Mouse (Mus musculus): ENCODE results near the gene Gpr171.
"Not testable (repeated sequence)": the region's sequence is repeated elsewhere in the genome, so short reads cannot be mapped to it uniquely, and the experiment has no call there.

The Gpr171 gene

GRCm38 (mm10) chr3:59121067-59121730 lies 19.6 kb upstream of the Gpr171 start:
- in situ Hi-C loops (cut with MboI, MseI): loop anchor here (5.0 to 25.0 kb wide), 3 partner anchors 51 to 1491 kb away; no protein-coding TSS in a partner anchor

- in situ Hi-C loops (cut with MboI, MseI): loop anchor here in 1 of 2 experiments (25.0 kb wide), 2 partner anchors 1298 to 1498 kb away; no protein-coding TSS in a partner anchor
Observed at GRCm38 (mm10) chr3:59113973-59114517, 12.4 kb upstream of the Gpr171 start.

GRCm38 (mm10) chr3:59113291-59113690 lies 11.7 kb upstream of the Gpr171 start:
- in situ Hi-C loops (cut with MboI, MseI): loop anchor here in 1 of 2 experiments (25.0 kb wide), 2 partner anchors 1299 to 1499 kb away; no protein-coding TSS in a partner anchor

GRCm38 (mm10) chr3:59111944-59112343 lies 10.3 kb upstream of the Gpr171 start:
- in situ Hi-C loops (cut with MboI, MseI): loop anchor here in 1 of 2 experiments (25.0 kb wide), 2 partner anchors 1300 to 1500 kb away; no protein-coding TSS in a partner anchor

- in situ Hi-C loops (cut with MboI, MseI): loop anchor here in 1 of 2 experiments (25.0 kb wide), 2 partner anchors 1302 to 1502 kb away; no protein-coding TSS in a partner anchor
Observed at GRCm38 (mm10) chr3:59109834-59110233, 8.2 kb upstream of the Gpr171 start.

- in situ Hi-C loops (cut with MboI, MseI): loop anchor here in 1 of 2 experiments (25.0 kb wide), 2 partner anchors 1305 to 1505 kb away; no protein-coding TSS in a partner anchor
Observed at GRCm38 (mm10) chr3:59107439-59107838, 5.8 kb upstream of the Gpr171 start.

GRCm38 (mm10) chr3:59104462-59104861 lies 2.8 kb upstream of the Gpr171 start:
- in situ Hi-C loops (cut with MboI, MseI): loop anchor here in 1 of 2 experiments (25.0 kb wide), 2 partner anchors 1308 to 1508 kb away; no protein-coding TSS in a partner anchor

GRCm38 (mm10) chr3:59102146-59102545 lies 525 bp upstream of the Gpr171 start:
- in situ Hi-C loops (cut with MboI, MseI): loop anchor here in 1 of 2 experiments (25.0 kb wide), 2 partner anchors 1310 to 1510 kb away; no protein-coding TSS in a partner anchor

GRCm38 (mm10) chr3:59098540-59098939 lies 3.1 kb downstream of the Gpr171 start:
- in situ Hi-C loops (cut with MboI, MseI): loop anchor here (25.0 kb wide), 3 partner anchors 1389 to 1489 kb away; no protein-coding TSS in a partner anchor

- in situ Hi-C loops (cut with MboI, MseI): loop anchor here (25.0 kb wide), 3 partner anchors 1390 to 1490 kb away; no protein-coding TSS in a partner anchor
Observed at GRCm38 (mm10) chr3:59097421-59097820, 4.2 kb downstream of the Gpr171 start.

GRCm38 (mm10) chr3:59092702-59093101 lies 8.9 kb downstream of the Gpr171 start:
- in situ Hi-C loops (cut with MboI, MseI): loop anchor here (25.0 kb wide), 3 partner anchors 1395 to 1495 kb away; no protein-coding TSS in a partner anchor

GRCm38 (mm10) chr3:59080919-59081318 lies 20.7 kb downstream of the Gpr171 start:
- in situ Hi-C loops (cut with MboI, MseI): loop anchor here (5.0 to 25.0 kb wide), 7 partner anchors 36 to 1506 kb away; no protein-coding TSS in a partner anchor

GRCm38 (mm10) chr3:59080293-59080916 lies 21.2 kb downstream of the Gpr171 start:
- in situ Hi-C loops (cut with MboI, MseI): loop anchor here (5.0 to 25.0 kb wide), 7 partner anchors 37 to 1507 kb away; no protein-coding TSS in a partner anchor

GRCm38 (mm10) chr3:59079327-59079726 lies 22.3 kb downstream of the Gpr171 start:
- in situ Hi-C loops (cut with MboI, MseI): loop anchor here (5.0 to 25.0 kb wide), 7 partner anchors 93 to 1508 kb away; no protein-coding TSS in a partner anchor

- in situ Hi-C loops (cut with MboI, MseI): loop anchor here (5.0 to 25.0 kb wide), 7 partner anchors 94 to 1509 kb away; no protein-coding TSS in a partner anchor
Observed at GRCm38 (mm10) chr3:59078585-59078984, 23.0 kb downstream of the Gpr171 start.

GRCm38 (mm10) chr3:59077278-59077677 lies 24.3 kb downstream of the Gpr171 start:
- in situ Hi-C loops (cut with MboI, MseI): loop anchor here (5.0 to 25.0 kb wide), 7 partner anchors 95 to 1510 kb away; no protein-coding TSS in a partner anchor

GRCm38 (mm10) chr3:59069071-59069470 lies 32.5 kb downstream of the Gpr171 start:
- in situ Hi-C loops (cut with MboI, MseI): not testable (repeated sequence)

GRCm38 (mm10) chr3:59066558-59067294 lies 34.9 kb downstream of the Gpr171 start:
- in situ Hi-C loops (cut with MboI, MseI): no loop called here

- in situ Hi-C loops (cut with MboI, MseI): no loop called here
Observed at GRCm38 (mm10) chr3:59065937-59066336, 35.7 kb downstream of the Gpr171 start.

- in situ Hi-C loops (cut with MboI, MseI): loop anchor here (5.0 kb wide), 2 partner anchors 76 to 81 kb away; no protein-coding TSS in a partner anchor
Observed at GRCm38 (mm10) chr3:59063431-59063830, 38.2 kb downstream of the Gpr171 start.
